Mouse (Mus musculus): Measurements from ENCODE around the gene Map3k3.
"Not testable (repeated sequence)": the region's sequence is repeated elsewhere in the genome, so short reads cannot be mapped to it uniquely, and the experiment has no call there.

The Map3k3 gene

GRCm38 (mm10) chr11:106076321-106076720 lies 8.1 kb upstream of the Map3k3 start:
- peak; percentile 78 to 93 for DNase-seq (ENCODE audit: low spot score in 2 of 2)

GRCm38 (mm10) chr11:106084911-106085561 lies 623 bp downstream of the Map3k3 start:
- peak; percentile 73 to 88 for DNase-seq (ENCODE audit: low spot score in 2 of 2)

GRCm38 (mm10) chr11:106098223-106098622 lies 13.8 kb downstream of the Map3k3 start:
- no peak for DNase-seq (ENCODE audit: low spot score in 2 of 2)

GRCm38 (mm10) chr11:106102866-106103265 lies 18.5 kb downstream of the Map3k3 start:
- no peak for DNase-seq (ENCODE audit: low spot score in 2 of 2)

GRCm38 (mm10) chr11:106106047-106106587 lies 21.7 kb downstream of the Map3k3 start:
- peak; percentile 43 to 65 for DNase-seq (ENCODE audit: low spot score in 2 of 2)

GRCm38 (mm10) chr11:106111688-106112087 lies 27.3 kb downstream of the Map3k3 start:
- DNase-seq (ENCODE audit: low spot score in 2 of 2): no peak

GRCm38 (mm10) chr11:106122221-106122620 lies 37.8 kb downstream of the Map3k3 start:
- no peak for DNase-seq (ENCODE audit: low spot score in 2 of 2)

GRCm38 (mm10) chr11:106122736-106123135 lies 38.3 kb downstream of the Map3k3 start:
- DNase-seq (ENCODE audit: low spot score in 2 of 2): peak; percentile 33 to 63

- DNase-seq (ENCODE audit: low spot score in 2 of 2): no peak
Observed at GRCm38 (mm10) chr11:106124784-106125183, 40.4 kb downstream of the Map3k3 start.

- DNase-seq (ENCODE audit: low spot score in 2 of 2): no peak
Observed at GRCm38 (mm10) chr11:106125827-106126226, 41.4 kb downstream of the Map3k3 start.

GRCm38 (mm10) chr11:106126727-106127373 lies 42.4 kb downstream of the Map3k3 start:
- DNase-seq (ENCODE audit: low spot score in 2 of 2): not testable (repeated sequence)

- no peak for DNase-seq (ENCODE audit: low spot score in 2 of 2)
Observed at GRCm38 (mm10) chr11:106129477-106129876, 45.1 kb downstream of the Map3k3 start.

GRCm38 (mm10) chr11:106132516-106132915 lies 48.1 kb downstream of the Map3k3 start:
- no peak for DNase-seq (ENCODE audit: low spot score in 2 of 2)

GRCm38 (mm10) chr11:106134580-106135528 lies 50.4 kb downstream of the Map3k3 start:
- DNase-seq (ENCODE audit: low spot score in 2 of 2): peak in 1 of 2 experiments; percentile 56

GRCm38 (mm10) chr11:106151219-106151618 lies 66.8 kb downstream of the Map3k3 start:
- DNase-seq (ENCODE audit: low spot score in 2 of 2): no peak

GRCm38 (mm10) chr11:106152132-106152531 lies 67.7 kb downstream of the Map3k3 start:
- DNase-seq (ENCODE audit: low spot score in 2 of 2): no peak

GRCm38 (mm10) chr11:106154091-106154490 lies 69.7 kb downstream of the Map3k3 start:
- no peak for DNase-seq (ENCODE audit: low spot score in 2 of 2)

- DNase-seq (ENCODE audit: low spot score in 2 of 2): no peak
Observed at GRCm38 (mm10) chr11:106154770-106155169, 70.4 kb downstream of the Map3k3 start.

GRCm38 (mm10) chr11:106155761-106156160 lies 71.3 kb downstream of the Map3k3 start:
- DNase-seq (ENCODE audit: low spot score in 2 of 2): no peak

GRCm38 (mm10) chr11:106156257-106156656 lies 71.8 kb downstream of the Map3k3 start:
- DNase-seq (ENCODE audit: low spot score in 2 of 2): no peak

GRCm38 (mm10) chr11:106157154-106157553 lies 72.7 kb downstream of the Map3k3 start:
- DNase-seq (ENCODE audit: low spot score in 2 of 2): peak in 1 of 2 experiments; percentile 60

Data from spleen, postnatal 4 days (tissue).